Mouse (Mus musculus) liver, adult 2 months (tissue): ENCODE data around the gene Lima1.

ENCODE experiments used
- CTCF ChIP-seq: fragments of 200-500 bp; IDR thresholded peaks from 2 replicates; pipeline ENCODE4 v1.5.1; 2011; ENCODE audit warnings: low read depth, low read length, control low read depth
- POLR2A ChIP-seq: fragments of 200-500 bp; IDR thresholded peaks from 2 replicates; pipeline ENCODE4 v1.6.1; 2011; ENCODE audit warnings: low read length, control low read depth; ENCODE audit not compliant: insufficient read depth; ENCODE audit errors: extremely low read depth

DNA sequence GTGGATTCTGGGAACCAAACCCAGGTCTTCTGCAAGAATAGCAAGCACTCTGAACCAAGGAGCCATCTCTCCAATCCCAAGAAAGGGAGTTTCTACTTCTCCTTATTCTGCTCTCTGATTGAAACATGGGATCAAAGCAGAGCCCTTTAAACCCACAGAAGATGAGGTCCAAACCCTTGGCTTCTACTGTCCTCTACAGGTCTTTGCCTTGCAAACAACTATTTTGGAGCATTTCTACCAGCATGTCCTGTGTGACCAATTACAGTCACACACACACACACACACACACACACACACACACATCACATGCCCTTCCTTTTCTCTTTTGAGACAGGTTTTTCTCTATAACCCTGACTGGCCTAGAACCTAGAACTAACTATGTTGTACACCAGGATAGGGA, 21.4 kb upstream of the Lima1 start:
- no peak for TF ChIP-seq POLR2A
- no peak for TF ChIP-seq CTCF
